Mouse (Mus musculus) heart, adult 9 months (tissue): ENCODE measurements around the gene Map4.
A peak's percentile ranks its signal among the peaks of the same experiment; 100 is the strongest.

Source experiments
- DNase-seq, 2 experiments: peaks; one replicate each; pipeline ENCODE4 v3.0.0; 2022; ENCODE audit warnings: low spot score in 2 of 2

Gene Map4

GRCm38 (mm10) chr9:110130896-110131524 is 199.8 kb downstream of the Map4 start:
- no peak for DNase-seq

GRCm38 (mm10) chr9:110131525-110132197 is 200.4 kb downstream of the Map4 start:
- peak; percentile 99 for DNase-seq

GRCm38 (mm10) chr9:110132201-110132605 is 200.9 kb downstream of the Map4 start:
- DNase-seq, result no peak

- no peak for DNase-seq
Observed at GRCm38 (mm10) chr9:110132921-110133320, 201.7 kb downstream of the Map4 start.
